Mouse (Mus musculus): Measurements from ENCODE around the gene Zfp423. TPM values are rescaled to one million over a fixed set of nuclear protein-coding genes. Genes with fewer than 3 reads are reported as not detected.

Zfp423 gene
- total RNA-seq, 2 experiments from 2014 or later, result 3.8 to 5.1 TPM

GRCm38 (mm10) chr8:87715731-87716682 lies 243.4 kb downstream of the Zfp423 start:
- intact Hi-C loops (cut with DNase I), result loop anchor here (1.0 to 5.0 kb wide), 5 partner anchors 37 to 306 kb away; no protein-coding TSS in a partner anchor
- peak; percentile 79 to 84 for DNase-seq

GRCm38 (mm10) chr8:87713946-87714345 lies 245.4 kb downstream of the Zfp423 start:
- intact Hi-C loops (cut with DNase I), result no loop called here
- no peak for DNase-seq

- intact Hi-C loops (cut with DNase I), result no loop called here
- DNase-seq, result no peak
Measured at GRCm38 (mm10) chr8:87711955-87712354, 247.4 kb downstream of the Zfp423 start.

GRCm38 (mm10) chr8:87708127-87708637 lies 251.2 kb downstream of the Zfp423 start:
- no peak for DNase-seq
- intact Hi-C loops (cut with DNase I), result no loop called here

GRCm38 (mm10) chr8:87707176-87707575 lies 252.2 kb downstream of the Zfp423 start:
- no peak for DNase-seq
- intact Hi-C loops (cut with DNase I), result no loop called here

- DNase-seq, result no peak
- intact Hi-C loops (cut with DNase I), result no loop called here
Measured at GRCm38 (mm10) chr8:87704756-87705155, 254.6 kb downstream of the Zfp423 start.

- intact Hi-C loops (cut with DNase I), result no loop called here
- no peak for DNase-seq
Measured at GRCm38 (mm10) chr8:87702790-87703311, 256.5 kb downstream of the Zfp423 start.

GRCm38 (mm10) chr8:87702051-87702521 lies 257.3 kb downstream of the Zfp423 start:
- intact Hi-C loops (cut with DNase I), result no loop called here

GRCm38 (mm10) chr8:87701583-87701982 lies 257.8 kb downstream of the Zfp423 start:
- DNase-seq, result no peak
- intact Hi-C loops (cut with DNase I), result no loop called here

More at GRCm38 (mm10) chr8:87702051-87702521, 257.3 kb downstream of the Zfp423 start:
- DNase-seq, result peak; percentile 24 to 26

GRCm38 (mm10) chr8:87700321-87700720 lies 259.1 kb downstream of the Zfp423 start:
- intact Hi-C loops (cut with DNase I), result no loop called here

GRCm38 (mm10) chr8:87697127-87697526 lies 262.3 kb downstream of the Zfp423 start:
- intact Hi-C loops (cut with DNase I), result no loop called here

More at GRCm38 (mm10) chr8:87700321-87700720, 259.1 kb downstream of the Zfp423 start:
- DNase-seq, result peak in 1 of 2 experiments; percentile 31

GRCm38 (mm10) chr8:87693741-87694140 lies 265.7 kb downstream of the Zfp423 start:
- intact Hi-C loops (cut with DNase I), result no loop called here
- DNase-seq, result no peak

More at GRCm38 (mm10) chr8:87697127-87697526, 262.3 kb downstream of the Zfp423 start:
- no peak for DNase-seq

- DNase-seq, result no peak
- intact Hi-C loops (cut with DNase I), result no loop called here
Measured at GRCm38 (mm10) chr8:87690100-87691095, 269.0 kb downstream of the Zfp423 start.

GRCm38 (mm10) chr8:87689192-87689591 lies 270.2 kb downstream of the Zfp423 start:
- intact Hi-C loops (cut with DNase I), result no loop called here
- no peak for DNase-seq

- DNase-seq, result no peak
- intact Hi-C loops (cut with DNase I), result no loop called here
Measured at GRCm38 (mm10) chr8:87688348-87688747, 271.0 kb downstream of the Zfp423 start.

- intact Hi-C loops (cut with DNase I), result no loop called here
- DNase-seq, result no peak
Measured at GRCm38 (mm10) chr8:87686986-87687698, 272.3 kb downstream of the Zfp423 start.

- intact Hi-C loops (cut with DNase I), result no loop called here
- no peak for DNase-seq
Measured at GRCm38 (mm10) chr8:87686026-87686425, 273.4 kb downstream of the Zfp423 start.

GRCm38 (mm10) chr8:87685392-87685791 lies 274.0 kb downstream of the Zfp423 start:
- no peak for DNase-seq
- intact Hi-C loops (cut with DNase I), result no loop called here

GRCm38 (mm10) chr8:87682066-87682465 lies 277.3 kb downstream of the Zfp423 start:
- no peak for DNase-seq
- intact Hi-C loops (cut with DNase I), result no loop called here
